Mouse (Mus musculus): ENCODE measurements around the gene Dgkz.

DNA sequence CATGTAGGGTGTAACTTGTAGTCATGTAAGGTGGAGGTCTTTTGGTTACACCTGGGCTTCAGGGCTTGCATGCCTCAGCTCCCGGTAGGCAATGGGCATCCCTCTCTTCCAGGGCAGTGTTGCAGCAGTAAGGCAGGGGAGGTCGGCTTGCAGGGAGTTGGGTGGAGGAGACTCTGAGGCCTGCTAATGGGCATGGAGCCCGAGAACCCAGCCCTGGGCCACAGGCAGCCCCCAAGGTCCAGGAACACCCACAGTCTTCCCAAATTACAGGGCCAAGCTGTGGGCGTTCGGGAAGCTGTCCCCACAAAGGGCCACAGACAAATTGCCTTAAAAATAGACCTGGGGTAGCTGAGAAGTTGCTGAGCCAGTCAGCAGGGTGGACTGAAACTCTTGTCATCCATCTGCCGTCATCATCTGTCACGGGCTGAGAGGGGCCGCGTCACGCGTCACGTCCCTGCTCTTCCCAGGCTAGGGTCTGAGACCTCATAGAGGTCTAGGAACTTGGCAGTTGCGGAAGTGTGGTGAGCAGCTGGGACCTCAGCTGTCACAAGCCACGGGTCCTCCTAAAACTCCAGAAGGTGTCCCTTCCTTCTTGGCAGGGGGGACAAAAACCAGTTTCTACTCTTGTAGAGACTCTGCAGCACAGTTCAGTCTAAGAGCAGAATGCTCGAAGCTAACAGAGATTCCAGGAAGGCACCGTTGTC is 22.4 kb upstream of the Dgkz start:
- TF ChIP-seq CTCF (IDR thresholded peaks at IDR 0.05; ENCODE audit: low read depth, low read length): no peak
- no peak for TF ChIP-seq POLR2A (IDR thresholded peaks at IDR 0.05; ENCODE audit: borderline replicate concordance, low read depth, low read length)
